Mouse (Mus musculus) neural tube, embryonic 15.5 days (tissue): ENCODE results near the gene Slc13a3. TPM values are rescaled to one million over a fixed set of nuclear protein-coding genes. Genes with fewer than 3 reads are reported as not detected.

ENCODE experiments used
- ATAC-seq: fragments of 200-750 bp; cut with Nextera tagmentation; 2 replicates; pipeline ENCODE4 v1.8.0; 2017; ENCODE audit warnings: mild to moderate bottlenecking, moderate TSS enrichment, moderate library complexity; ENCODE audit not compliant: low FRiP score
- H3K27ac ChIP-seq: fragments of 300-500 bp; sonication (generic); replicated peaks from 2 replicates; pipeline ENCODE4 v1.5.1; 2015; ENCODE audit warnings: mild to moderate bottlenecking, inconsistent platforms
- H3K27me3 ChIP-seq: fragments of 300-500 bp; sonication (generic); replicated peaks from 2 replicates; pipeline ENCODE4 v1.6.1; 2015; ENCODE audit warnings: inconsistent platforms
- H3K36me3 ChIP-seq: fragments of 300-500 bp; sonication (generic); 2 replicates; pipeline ENCODE4 v1.6.1; 2015; ENCODE audit warnings: inconsistent platforms
- H3K4me1 ChIP-seq: fragments of 300-500 bp; sonication (generic); 2 replicates; pipeline ENCODE4 v1.6.1; 2015; ENCODE audit warnings: inconsistent platforms
- H3K4me2 ChIP-seq: fragments of 300-500 bp; sonication (generic); 2 replicates; pipeline ENCODE4 v1.6.1; 2015; ENCODE audit warnings: inconsistent platforms, mild to moderate bottlenecking, moderate library complexity
- H3K4me3 ChIP-seq: fragments of 300-500 bp; sonication (generic); replicated peaks from 2 replicates; pipeline ENCODE4 v1.5.1; 2015; ENCODE audit warnings: mild to moderate bottlenecking, inconsistent platforms
- H3K9ac ChIP-seq: fragments of 300-500 bp; sonication (generic); replicated peaks from 2 replicates; pipeline ENCODE4 v1.6.1; 2015; ENCODE audit warnings: mild to moderate bottlenecking, inconsistent platforms
- H3K9me3 ChIP-seq: fragments of 300-500 bp; sonication (generic); replicated peaks from 2 replicates; pipeline ENCODE4 v1.6.1; 2016; ENCODE audit warnings: inconsistent platforms
- WGBS: fragments of 180-500 bp; shearing (Covaris S2); methylation state at CpG from one replicate; pipeline ENCODE4 v1.1.7; 2015; ENCODE audit warnings: mixed read lengths; 5-methylcytosine and 5-hydroxymethylcytosine counted together
- polyA plus RNA-seq: library from polyadenylated mRNA; unstranded; fragments of >200 nt; fragmentation: Nextera tagmentation; extraction: Ambion mirVana; gene quantifications from 2 replicates; pipeline ENCODE4 v1.2.1, GENCODE M21; 2015

Gene Slc13a3
- polyA plus RNA-seq, 1 experiment from 2014 or later: 3.5 TPM

DNA sequence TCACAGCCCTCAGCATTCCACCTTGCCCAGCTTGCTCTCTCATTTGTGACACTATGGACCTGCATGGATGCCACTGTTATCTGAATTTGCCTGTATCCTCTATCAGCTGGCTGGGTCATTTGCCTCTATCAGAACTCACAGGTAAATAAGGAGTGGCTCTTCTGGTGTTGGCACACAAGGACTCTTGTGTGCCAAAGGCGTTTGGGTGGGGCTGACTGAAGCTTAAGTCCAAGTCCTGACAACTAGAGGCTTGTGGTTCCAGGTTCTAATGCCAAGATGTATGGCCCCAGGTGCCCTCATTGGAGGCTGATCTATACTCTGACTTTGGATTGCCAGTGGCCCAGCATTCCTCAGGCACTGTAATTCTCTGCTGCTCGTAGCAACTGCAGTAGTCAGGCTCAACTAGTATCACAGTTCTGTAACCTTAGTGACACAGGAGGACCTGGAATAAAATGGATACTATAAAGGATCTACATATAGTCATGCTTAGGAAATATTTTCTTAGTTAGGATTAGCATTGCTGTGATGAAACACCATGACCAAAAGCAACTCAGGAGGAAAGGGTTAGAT is 24.8 kb upstream of the Slc13a3 start:
- Histone ChIP-seq H3K4me1 (peaks cover 12% of the 10 kb centered on the region), H3K4me3 (no peak overlapping the region), H3K9me3 (no peaks in the 10 kb centered on the region), H3K27me3 (no peaks in the 10 kb centered on the region), H3K36me3 (no peaks in the 10 kb centered on the region), H3K9ac (no peak overlapping the region), H3K4me2 (no peak overlapping the region), H3K27ac (no peak overlapping the region)
- WGBS: 85% methylated on average over 2 of the region's 2 CpGs
- ATAC-seq: no peak

DNA sequence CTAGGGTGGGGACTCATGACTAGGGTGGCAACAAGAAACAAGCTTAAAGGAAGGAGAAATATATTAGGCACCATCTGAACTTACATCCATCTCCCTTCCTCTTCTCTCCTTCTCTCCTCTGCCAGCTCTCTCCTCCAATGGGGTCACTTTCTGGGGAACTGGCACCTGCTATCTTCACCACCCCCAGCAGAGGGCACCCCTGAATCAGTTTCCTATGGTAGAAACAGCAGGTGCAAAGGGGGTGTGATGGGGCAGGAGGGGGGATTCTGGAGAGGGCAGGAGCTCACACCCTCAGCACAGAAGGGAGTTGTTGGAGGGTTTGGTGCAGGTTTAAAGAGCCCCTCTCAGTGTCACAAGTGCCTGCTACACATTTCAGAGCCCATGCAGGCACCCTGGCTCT is 23.2 kb upstream of the Slc13a3 start:
- no peak overlapping the region for H3K27ac ChIP-seq
- H3K36me3 ChIP-seq: no peaks in the 10 kb centered on the region
- H3K4me3 ChIP-seq: no peak overlapping the region
- H3K4me1 ChIP-seq: peaks cover 18% of the 10 kb centered on the region
- H3K27me3 ChIP-seq: no peaks in the 10 kb centered on the region
- no peak overlapping the region for H3K9ac ChIP-seq
- no peaks in the 10 kb centered on the region for H3K9me3 ChIP-seq
- no peak overlapping the region for H3K4me2 ChIP-seq
- ATAC-seq: no peak

DNA sequence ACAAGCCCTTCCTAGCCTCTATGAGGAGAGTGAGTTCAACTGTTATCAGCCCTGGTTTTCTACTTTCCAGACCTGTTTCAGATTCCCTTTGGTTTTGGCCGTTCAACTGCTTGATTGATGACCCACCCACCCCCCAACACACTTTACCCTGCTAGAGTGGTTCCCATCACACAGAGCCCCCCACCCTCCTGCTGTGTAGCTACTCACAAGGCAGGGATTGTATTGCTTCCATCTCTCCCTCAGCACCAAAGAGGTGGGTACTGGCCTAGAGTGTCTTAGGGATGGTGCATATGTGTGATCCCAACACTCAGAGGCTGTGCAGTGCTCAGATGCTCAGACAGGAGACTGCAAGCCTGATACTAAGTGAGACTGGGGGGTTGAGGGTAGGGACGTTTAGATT is 21.5 kb upstream of the Slc13a3 start:
- peak overlapping the region; percentile 84 for H3K27ac ChIP-seq
- no peak overlapping the region for H3K4me3 ChIP-seq
- no peak for ATAC-seq
- 21% methylated on average over 2 of the region's 2 CpGs for WGBS
- H3K4me1 ChIP-seq: peaks cover 18% of the 10 kb centered on the region
- peaks cover 13% of the 10 kb centered on the region for H3K36me3 ChIP-seq
- no peaks in the 10 kb centered on the region for H3K9me3 ChIP-seq
- H3K27me3 ChIP-seq: no peaks in the 10 kb centered on the region
- H3K9ac ChIP-seq: no peak overlapping the region
- H3K4me2 ChIP-seq: peak overlapping the region; percentile 80

DNA sequence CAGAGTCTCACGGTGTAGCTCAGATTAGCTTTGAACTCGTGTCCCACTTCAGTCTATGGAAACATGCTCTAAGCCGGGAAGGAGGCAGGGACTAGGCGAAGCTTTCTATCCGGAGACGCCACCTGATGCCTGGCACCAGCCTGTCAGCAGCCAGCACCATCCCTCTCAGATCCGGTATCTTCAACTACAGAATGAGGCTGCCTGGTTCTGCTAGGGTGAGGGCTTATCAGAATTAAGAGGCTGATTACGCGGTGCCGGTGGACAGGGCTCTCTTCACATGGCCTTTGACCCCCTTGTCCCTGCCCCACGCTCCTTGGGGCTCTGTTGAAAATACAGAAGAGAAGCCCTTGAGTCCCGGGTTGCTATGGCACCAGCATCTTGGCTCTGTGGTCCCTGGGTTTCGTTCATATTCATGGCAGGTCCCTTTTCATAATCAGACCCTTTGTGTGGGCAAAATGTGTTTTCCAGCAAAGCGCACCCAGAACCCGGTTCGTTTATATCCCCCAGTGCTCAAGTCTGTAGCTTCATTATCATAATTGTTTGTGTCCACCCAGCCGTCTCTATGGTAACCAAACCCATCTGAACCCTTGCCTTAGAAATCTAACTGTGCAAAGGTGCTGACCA is 20.7 kb upstream of the Slc13a3 start:
- H3K36me3 ChIP-seq: peaks cover 19% of the 10 kb centered on the region
- H3K4me1 ChIP-seq: peaks cover 18% of the 10 kb centered on the region
- peak overlapping the region; percentile 81 for H3K9ac ChIP-seq
- peak overlapping the region; percentile 84 for H3K27ac ChIP-seq
- WGBS: 5% methylated on average over 17 of the region's 17 CpGs
- peak overlapping the region; percentile 80 for H3K4me2 ChIP-seq
- no peaks in the 10 kb centered on the region for H3K9me3 ChIP-seq
- peak overlapping the region; percentile 73 for H3K4me3 ChIP-seq
- no peaks in the 10 kb centered on the region for H3K27me3 ChIP-seq
- peak; percentile 65 for ATAC-seq

DNA sequence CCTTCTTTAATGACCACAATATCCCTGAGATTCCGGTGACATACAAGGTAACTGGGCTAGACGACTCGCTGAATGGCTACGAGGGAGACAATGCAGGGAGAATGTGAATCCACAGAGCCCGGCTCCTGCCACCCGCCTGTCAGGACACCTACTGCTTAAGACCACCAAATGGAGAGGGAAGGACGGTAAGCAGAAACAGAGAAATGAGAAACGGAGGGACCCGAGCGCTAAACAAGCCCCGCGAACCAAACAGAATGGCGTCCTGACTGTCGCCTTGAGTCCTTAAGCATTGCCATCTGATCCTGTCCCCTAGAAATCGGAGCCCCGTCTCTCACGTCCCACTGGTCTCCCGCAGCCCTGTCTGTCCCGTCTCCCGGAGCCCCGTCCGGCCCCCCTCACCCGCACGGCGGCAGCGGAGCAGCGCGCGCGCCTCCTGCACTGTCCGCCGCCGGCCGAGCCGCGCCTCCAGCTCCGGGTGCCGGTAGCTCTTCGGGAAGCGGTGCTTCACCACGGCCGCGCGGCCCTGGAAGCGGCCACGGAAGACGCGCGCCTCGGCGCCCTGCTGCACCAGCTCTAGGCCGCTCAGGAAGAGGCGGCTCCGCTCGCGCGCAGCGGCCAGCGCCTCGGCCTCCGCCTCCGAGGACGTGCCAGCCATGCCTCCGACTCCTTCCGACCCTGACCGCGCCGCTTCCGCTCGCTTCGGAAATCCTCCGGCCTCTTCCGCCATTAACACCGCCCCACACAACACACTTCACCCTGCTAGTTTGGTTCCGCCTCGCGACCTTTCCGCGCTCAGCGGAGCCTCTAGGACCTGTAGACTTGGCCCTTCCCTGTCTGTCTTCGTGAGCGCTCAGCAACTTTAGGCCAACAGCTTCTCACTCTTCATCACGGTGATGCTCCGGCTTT is 19.9 kb upstream of the Slc13a3 start, which contains the start of gene Trp53rka:
Gene Trp53rka, minus strand, starts transcription at position 677 of the 906 bp plus-strand sequence.
- Histone ChIP-seq H3K36me3 (peaks cover 26% of the 10 kb centered on the region), H3K27ac (peak within 1 kb of the TSS; percentile 84), H3K9ac (peak within 1 kb of the TSS; percentile 81), H3K27me3 (no peaks in the 10 kb centered on the region), H3K9me3 (no peaks in the 10 kb centered on the region), H3K4me3 (peak within 1 kb of the TSS; percentile 73), H3K4me1 (peaks cover 18% of the 10 kb centered on the region), H3K4me2 (peak within 1 kb of the TSS; percentile 80)
- ATAC-seq: peak; percentile 90
- under 1% methylated on average over 84 of the region's 84 CpGs for WGBS

DNA sequence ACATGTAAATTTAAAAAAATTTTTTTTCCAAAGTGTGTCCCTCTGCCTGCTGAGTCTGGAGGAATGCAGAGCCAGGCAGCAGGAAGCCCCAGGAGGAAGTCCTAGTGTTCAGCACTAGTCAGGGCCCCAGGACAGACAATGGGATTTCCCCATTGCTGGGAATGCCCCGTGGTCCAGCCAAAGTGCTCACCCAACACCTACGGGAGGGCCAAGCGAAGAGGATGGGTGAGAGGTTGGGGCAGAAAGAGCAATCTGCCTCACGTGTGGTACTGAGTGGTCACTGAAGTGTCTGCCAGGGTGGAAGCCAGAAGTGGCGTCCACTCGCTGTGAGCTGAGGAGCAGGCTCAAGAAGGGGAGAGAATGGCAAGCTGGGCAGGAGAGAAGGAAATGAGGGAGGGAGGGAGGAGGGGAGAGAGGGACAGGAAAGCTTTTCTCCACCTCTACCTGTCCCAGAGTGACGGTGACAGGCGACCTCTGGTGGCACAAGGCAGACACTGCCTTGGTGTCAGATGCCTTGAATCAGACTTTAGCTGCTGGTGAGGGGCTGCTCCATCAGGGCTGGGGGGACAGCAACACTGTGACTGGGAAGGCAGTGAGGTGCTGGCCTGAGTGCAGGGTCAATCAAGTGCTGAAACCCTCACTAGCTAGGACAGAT is 14.0 kb upstream of the Slc13a3 start:
- H3K27ac ChIP-seq: no peak overlapping the region; the same call in 1 of the 2 replicates
- peak; percentile 77 for ATAC-seq
- no peaks in the 10 kb centered on the region for H3K9me3 ChIP-seq
- no peak overlapping the region for H3K4me3 ChIP-seq
- no peak overlapping the region for H3K4me2 ChIP-seq
- 29% methylated on average over 8 of the region's 8 CpGs for WGBS
- H3K4me1 ChIP-seq: peaks cover 15% of the 10 kb centered on the region
- H3K36me3 ChIP-seq: peaks cover 26% of the 10 kb centered on the region
- H3K9ac ChIP-seq: no peak overlapping the region
- no peaks in the 10 kb centered on the region for H3K27me3 ChIP-seq

DNA sequence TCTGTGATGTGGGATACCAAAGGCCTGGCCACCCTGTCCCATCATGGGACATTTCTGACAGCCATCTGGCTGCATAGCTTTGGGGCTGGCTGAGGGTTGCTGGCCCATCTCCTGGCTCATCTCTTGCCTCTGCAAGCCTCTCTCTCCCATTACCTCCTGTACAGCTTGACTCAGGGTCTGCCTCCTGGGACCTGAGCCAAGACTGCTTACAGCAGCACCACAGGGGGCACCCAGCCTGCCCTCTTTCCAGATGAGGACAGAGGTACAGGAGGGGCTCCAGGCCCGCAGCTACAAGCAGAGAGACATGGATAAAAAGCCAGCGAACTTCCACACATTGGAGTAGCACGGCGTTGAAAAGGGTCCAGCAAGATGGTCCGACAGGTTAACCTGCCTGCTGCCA is 13.4 kb upstream of the Slc13a3 start:
- ATAC-seq: no peak
- Histone ChIP-seq H3K36me3 (peaks cover 26% of the 10 kb centered on the region), H3K27me3 (no peaks in the 10 kb centered on the region), H3K9me3 (no peaks in the 10 kb centered on the region), H3K4me1 (peaks cover 12% of the 10 kb centered on the region), H3K9ac (no peak overlapping the region), H3K27ac (no peak overlapping the region), H3K4me3 (no peak overlapping the region), H3K4me2 (no peak overlapping the region)
- 65% methylated on average over 5 of the region's 5 CpGs for WGBS

DNA sequence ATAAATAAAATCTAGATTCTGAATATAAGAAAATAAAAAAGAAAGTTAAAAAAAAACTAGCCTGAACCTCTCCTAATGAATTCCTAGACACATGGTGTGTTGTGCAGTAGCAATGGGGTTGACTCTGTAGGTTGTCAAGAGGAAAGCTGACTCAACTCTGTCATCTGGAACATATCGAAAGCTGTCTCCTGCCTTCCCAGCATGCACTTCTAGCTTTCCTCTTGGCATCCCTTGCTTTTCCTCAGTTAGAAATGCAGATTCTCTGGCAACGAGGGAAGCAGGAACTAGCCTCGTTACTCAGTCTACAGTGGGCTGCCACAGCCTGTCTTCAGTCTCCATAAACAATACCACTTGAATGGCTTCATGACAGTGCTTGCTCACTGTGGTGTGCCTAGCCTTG is 12.8 kb upstream of the Slc13a3 start:
- no peaks in the 10 kb centered on the region for H3K9me3 ChIP-seq
- no peak for ATAC-seq
- WGBS: 67% methylated on average over 3 of the region's 3 CpGs
- H3K4me3 ChIP-seq: no peak overlapping the region
- peaks cover 12% of the 10 kb centered on the region for H3K4me1 ChIP-seq
- no peak overlapping the region for H3K9ac ChIP-seq
- peaks cover 26% of the 10 kb centered on the region for H3K36me3 ChIP-seq
- H3K27me3 ChIP-seq: no peaks in the 10 kb centered on the region
- no peak overlapping the region for H3K27ac ChIP-seq
- H3K4me2 ChIP-seq: no peak overlapping the region

DNA sequence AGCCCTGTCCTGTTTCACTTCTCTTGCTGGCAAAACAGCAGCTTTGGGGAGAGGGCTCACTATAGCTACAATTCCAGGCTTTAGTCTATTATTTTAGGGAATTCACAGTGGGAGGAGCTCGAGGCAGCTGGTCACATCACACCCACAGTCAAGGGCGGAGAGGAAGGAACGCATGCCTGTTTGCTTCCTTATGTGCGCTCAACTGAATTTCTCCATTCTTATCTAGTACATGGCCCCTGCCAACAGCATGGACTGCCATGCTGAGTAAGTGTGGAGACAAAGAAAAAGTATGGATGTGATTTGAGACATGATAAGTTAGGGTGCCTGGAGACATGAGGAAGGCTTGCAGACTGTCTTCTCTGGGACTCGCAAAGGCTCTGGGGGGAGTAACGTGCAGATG is 11.1 kb upstream of the Slc13a3 start:
- whole genome bisulfite sequencing: 67% methylated on average over 6 of the region's 6 CpGs
- Histone ChIP-seq H3K4me1 (peaks cover 12% of the 10 kb centered on the region), H3K9ac (no peak overlapping the region), H3K4me2 (no peak overlapping the region), H3K4me3 (no peak overlapping the region), H3K27ac (no peak overlapping the region), H3K36me3 (peaks cover 10% of the 10 kb centered on the region), H3K9me3 (no peaks in the 10 kb centered on the region), H3K27me3 (no peaks in the 10 kb centered on the region)
- ATAC-seq: no peak

DNA sequence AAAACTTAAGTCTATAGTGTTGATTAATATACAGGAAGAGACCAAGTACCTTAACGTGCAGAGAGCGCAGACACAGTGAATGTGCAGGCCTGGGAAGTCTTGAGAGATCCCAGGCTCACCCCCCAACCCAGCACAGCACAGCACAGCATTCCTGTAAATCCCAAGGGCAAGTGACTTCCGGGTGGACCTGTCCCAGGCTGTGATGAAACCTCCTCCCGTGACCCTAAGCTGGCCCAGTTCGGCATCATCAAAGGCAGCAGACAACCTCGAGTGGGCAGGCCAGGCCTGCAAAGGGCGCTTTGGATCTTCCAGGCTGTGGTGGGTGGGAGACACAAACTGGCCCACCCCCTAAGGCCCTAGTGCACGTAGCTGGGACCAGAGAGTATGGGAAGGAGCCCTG is 9.0 kb upstream of the Slc13a3 start:
- no peak overlapping the region for H3K4me3 ChIP-seq
- H3K4me2 ChIP-seq: no peak overlapping the region
- no peaks in the 10 kb centered on the region for H3K27me3 ChIP-seq
- no peaks in the 10 kb centered on the region for H3K9me3 ChIP-seq
- H3K27ac ChIP-seq: no peak overlapping the region
- H3K36me3 ChIP-seq: no peaks in the 10 kb centered on the region
- peaks cover 8% of the 10 kb centered on the region for H3K4me1 ChIP-seq
- WGBS: 70% methylated on average over 8 of the region's 8 CpGs
- no peak overlapping the region for H3K9ac ChIP-seq
- no peak for ATAC-seq

DNA sequence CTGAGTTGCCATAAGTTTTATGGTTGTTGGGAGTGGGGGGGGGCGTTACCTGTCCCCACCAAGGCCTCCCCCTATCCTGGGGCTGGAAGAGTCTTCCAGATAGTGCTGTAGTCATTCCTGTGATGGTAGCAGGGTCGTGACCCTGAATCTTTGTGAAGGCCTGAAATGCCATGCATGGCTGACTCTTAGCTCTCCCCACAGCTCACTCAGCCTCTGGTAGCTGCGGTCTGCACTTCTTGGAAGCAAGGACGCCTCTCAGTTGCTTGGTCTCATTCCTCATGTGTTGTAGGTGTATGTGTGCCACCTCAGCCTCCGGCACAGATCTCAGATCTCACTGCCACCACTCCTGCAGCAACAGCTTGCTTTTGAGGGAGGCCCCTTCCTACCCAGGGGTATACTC is 2.8 kb upstream of the Slc13a3 start:
- H3K9me3 ChIP-seq: no peaks in the 10 kb centered on the region
- peaks cover 24% of the 10 kb centered on the region for H3K27me3 ChIP-seq
- H3K4me1 ChIP-seq: peaks cover 5% of the 10 kb centered on the region
- H3K9ac ChIP-seq: no peak overlapping the region
- ATAC-seq: no peak
- 59% methylated on average over 5 of the region's 5 CpGs for WGBS
- no peak overlapping the region for H3K4me2 ChIP-seq
- H3K27ac ChIP-seq: no peak overlapping the region
- no peaks in the 10 kb centered on the region for H3K36me3 ChIP-seq
- no peak overlapping the region for H3K4me3 ChIP-seq
